Mouse (Mus musculus) ES-E14 (cell line): Measurements from ENCODE around the gene Nfib. TPM values are rescaled to one million over a fixed set of nuclear protein-coding genes. Genes with fewer than 3 reads are reported as not detected.

Experiments
- DNase-seq: peaks from one replicate; pipeline ENCODE4 v3.0.0-alpha.2; 2013; ENCODE audit warnings: low read depth, low spot score
- H3K27ac ChIP-seq: 2 replicates; pipeline ENCODE4 v1.5.1; 2012; ENCODE audit warnings: low read depth, mild to moderate bottlenecking, low read length, moderate library complexity, mixed read lengths; ENCODE audit not compliant: poor library complexity, insufficient read depth, severe bottlenecking
- H3K36me3 ChIP-seq: 2 replicates; pipeline ENCODE4 v1.6.1; 2012; ENCODE audit warnings: mild to moderate bottlenecking, low read length, moderate library complexity, mixed read lengths; ENCODE audit not compliant: control insufficient read depth, poor library complexity, insufficient read depth, severe bottlenecking
- H3K4me1 ChIP-seq, 2 experiments: fragments of 150-350 bp in 1 of 2; sonication (generic) in 1 of 2; 2 replicates each; pipeline ENCODE4 v1.6.1; 2012; ENCODE audit warnings: low read length in 2 of 2, mild to moderate bottlenecking in 1 of 2, mixed read lengths in 1 of 2; ENCODE audit not compliant: control insufficient read depth in 2 of 2, insufficient read depth in 2 of 2, poor library complexity in 1 of 2
- H3K4me3 ChIP-seq, 2 experiments: fragments of 150-350 bp in 1 of 2; sonication (generic) in 1 of 2; 2 replicates each; pipeline ENCODE4 v1.5.1; 2012; ENCODE audit warnings: low read length in 2 of 2, low read depth in 1 of 2, mild to moderate bottlenecking in 1 of 2, mixed read lengths in 1 of 2; ENCODE audit not compliant: insufficient read depth in 1 of 2, poor library complexity in 1 of 2, severe bottlenecking in 1 of 2
- H3K9ac ChIP-seq: 2 replicates; pipeline ENCODE4 v1.6.1; 2012; ENCODE audit warnings: low read depth, mild to moderate bottlenecking, low read length, mixed read lengths; ENCODE audit not compliant: poor library complexity, insufficient read depth, severe bottlenecking
- H3K9me3 ChIP-seq: fragments of 150-350 bp; sonication (generic); 2 replicates; pipeline ENCODE4 v1.6.1; 2012; ENCODE audit warnings: low read depth, mild to moderate bottlenecking, low read length; ENCODE audit not compliant: control insufficient read depth, insufficient read depth
- CHD2 ChIP-seq: IDR thresholded peaks from 2 replicates; pipeline ENCODE4 v1.6.1; 2014; ENCODE audit warnings: mild to moderate bottlenecking, low read depth, low read length, inconsistent platforms
- HCFC1 ChIP-seq: IDR thresholded peaks from 2 replicates; pipeline ENCODE4 v1.6.1; 2012; ENCODE audit warnings: low read length, inconsistent platforms, borderline replicate concordance; ENCODE audit not compliant: insufficient read depth
- MAFK ChIP-seq: IDR thresholded peaks from 2 replicates; pipeline ENCODE4 v1.6.1; 2014; ENCODE audit warnings: mild to moderate bottlenecking, low read depth, low read length, inconsistent platforms; ENCODE audit not compliant: insufficient read depth
- ZC3H11A ChIP-seq: IDR thresholded peaks from 2 replicates; pipeline ENCODE4 v1.6.1; 2012; ENCODE audit warnings: low read depth, mild to moderate bottlenecking, inconsistent platforms, low read length, borderline replicate concordance
- ZNF384 ChIP-seq: IDR thresholded peaks from 2 replicates; pipeline ENCODE4 v1.6.1; 2012; ENCODE audit warnings: low read depth, low read length, inconsistent platforms
- in situ Hi-C, 2 experiments: fragments of 600-800 bp; cut with MboI; formaldehyde crosslinking; loops; one replicate each; pipeline ENCODE4 v1.15.1; 2025; ENCODE audit warnings: low sequenced_read_pairs in 2 of 2, inconsistent platforms in 1 of 2; ENCODE audit not compliant: unreplicated experiment in 2 of 2
- total RNA-seq: library from RNA; depleted of rRNA; stranded (reverse); fragments of 300-350 nt; gene quantifications from 2 replicates; pipeline ENCODE4 v1.2.3, GENCODE M21; 2012

Nfib gene
- total RNA-seq, 1 experiment: 8.9 TPM

DNA sequence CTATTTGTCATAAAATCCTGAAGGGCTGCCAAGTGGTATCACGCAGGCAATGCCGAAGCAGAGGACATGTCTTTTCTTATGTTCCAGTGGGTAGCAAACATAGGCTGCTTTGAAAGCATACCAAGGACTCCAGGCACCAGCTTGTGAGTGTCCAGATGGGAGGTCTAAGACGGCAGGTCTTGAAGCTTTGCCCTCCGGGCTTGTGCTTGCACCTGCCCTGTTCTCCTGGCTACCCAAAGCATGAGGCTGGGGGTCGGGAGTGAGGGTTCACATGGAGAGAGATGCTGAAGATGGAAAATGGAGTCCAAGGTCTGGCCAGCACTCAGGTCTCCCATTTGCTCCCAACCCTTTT, 61.8 kb downstream of the Nfib start:
- Histone ChIP-seq H3K9ac (no peak overlapping the region), H3K9me3 (no peaks in the 10 kb centered on the region), H3K4me1 (no peaks in the 10 kb centered on the region), H3K4me3 (no peak overlapping the region), H3K27ac (no peak overlapping the region), H3K36me3 (no peaks in the 10 kb centered on the region)
- TF ChIP-seq ZC3H11A (no peak), ZNF384 (no peak), MAFK (no peak), CHD2 (no peak), HCFC1 (no peak)
- DNase-seq: no peak
- in situ Hi-C loops: loop anchor here (25.0 kb wide), 1 partner anchor 294 kb away; no protein-coding TSS in a partner anchor

DNA sequence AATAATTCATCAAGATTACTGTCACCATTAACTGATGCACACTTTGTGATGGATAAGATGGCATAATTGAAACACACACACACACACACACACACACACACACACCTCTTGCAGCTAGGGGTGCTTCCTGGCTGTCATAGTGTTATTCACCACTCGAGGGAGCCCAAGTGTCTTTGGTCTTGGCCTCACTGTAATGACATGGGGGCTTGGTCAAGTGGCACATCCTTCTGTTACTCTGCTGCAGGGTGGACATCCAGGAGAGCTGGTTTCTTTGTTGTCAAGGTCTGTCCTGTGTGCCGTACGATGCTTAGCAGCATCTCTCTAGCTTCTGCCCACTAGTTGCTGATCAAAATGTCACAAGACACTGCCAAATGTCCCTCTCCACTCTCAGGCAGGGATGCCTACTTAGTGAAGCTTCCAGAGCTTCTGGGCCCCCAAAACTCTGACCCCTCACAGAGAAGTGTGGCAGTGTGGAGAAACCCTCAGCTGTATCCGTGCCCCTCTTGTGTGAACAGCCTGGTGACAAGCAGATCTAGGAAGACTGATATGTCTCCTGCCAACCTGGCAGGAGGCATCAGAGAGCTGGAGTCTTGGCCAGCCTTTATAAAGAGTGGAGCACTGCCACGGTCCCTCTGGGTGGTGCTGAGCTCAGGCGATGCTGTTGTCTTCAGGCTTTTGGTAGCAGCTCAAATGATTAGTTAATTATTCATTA, 62.4 kb downstream of the Nfib start:
- DNase-seq: peak; percentile 25
- in situ Hi-C loops: loop anchor here (25.0 kb wide), 1 partner anchor 294 kb away; no protein-coding TSS in a partner anchor
- no peak overlapping the region for H3K27ac ChIP-seq
- no peak overlapping the region for H3K4me3 ChIP-seq
- H3K4me1 ChIP-seq: no peaks in the 10 kb centered on the region
- H3K9ac ChIP-seq: no peak overlapping the region
- no peaks in the 10 kb centered on the region for H3K36me3 ChIP-seq
- peak; percentile 63; the same call in 1 of the 2 replicates for TF ChIP-seq ZC3H11A
- no peak for TF ChIP-seq HCFC1
- H3K9me3 ChIP-seq: no peaks in the 10 kb centered on the region

DNA sequence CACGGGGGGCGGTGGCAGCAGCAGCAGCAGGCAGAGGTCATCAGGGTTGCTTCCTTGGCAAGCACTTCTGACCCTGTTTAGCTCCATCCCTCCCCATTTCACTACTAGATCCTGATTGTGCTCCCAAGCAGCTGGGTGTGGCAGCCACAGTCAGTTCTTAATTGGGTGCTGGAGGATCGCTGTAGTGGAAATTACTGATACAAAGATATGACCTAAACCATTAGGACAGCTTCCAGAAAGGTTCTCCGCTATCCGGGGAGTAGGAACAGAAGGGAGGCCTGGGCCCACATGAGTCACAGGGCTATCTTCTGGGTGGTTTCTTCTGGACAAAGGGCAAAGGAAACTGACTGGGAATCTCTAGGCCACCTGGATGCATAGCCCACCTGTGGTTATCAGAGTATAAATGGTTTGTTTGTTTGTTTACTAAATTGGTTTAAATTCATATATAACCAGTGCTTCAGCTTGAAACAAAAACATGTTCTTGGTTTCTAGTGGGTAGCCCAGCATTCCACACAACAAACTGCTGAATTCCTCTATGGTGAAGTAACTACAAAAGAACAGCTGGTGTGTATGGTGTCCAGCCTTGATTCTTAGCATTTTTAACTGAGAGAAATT, 64.4 kb downstream of the Nfib start:
- in situ Hi-C loops: loop anchor here (25.0 kb wide), 1 partner anchor 296 kb away; no protein-coding TSS in a partner anchor
- no peaks in the 10 kb centered on the region for H3K36me3 ChIP-seq
- H3K27ac ChIP-seq: no peak overlapping the region
- no peak for TF ChIP-seq ZC3H11A
- TF ChIP-seq MAFK: no peak
- no peak for TF ChIP-seq HCFC1
- no peak for TF ChIP-seq CHD2
- no peak for TF ChIP-seq ZNF384
- no peaks in the 10 kb centered on the region for H3K9me3 ChIP-seq
- no peak for DNase-seq
- H3K4me1 ChIP-seq: no peaks in the 10 kb centered on the region
- no peak overlapping the region for H3K9ac ChIP-seq
- no peak overlapping the region for H3K4me3 ChIP-seq

DNA sequence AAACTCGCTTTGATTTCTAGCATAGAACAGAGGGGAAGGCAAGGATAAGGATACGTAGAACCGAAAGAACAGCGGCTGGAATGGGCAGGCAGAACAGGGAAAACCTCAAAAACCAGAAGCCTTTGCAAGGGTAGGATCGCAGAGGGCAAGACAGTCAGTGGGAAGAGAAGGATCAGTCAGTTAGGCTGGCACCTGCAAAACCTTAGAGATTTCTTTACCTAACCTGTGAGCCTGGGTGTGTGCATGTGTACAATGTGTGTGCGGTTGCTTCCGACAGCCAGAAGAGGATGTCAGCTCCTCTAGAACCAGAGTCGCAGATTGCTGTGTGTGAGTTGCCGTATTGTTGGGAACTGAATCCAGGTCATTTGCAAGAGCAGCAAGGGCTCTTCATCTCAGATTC, 67.3 kb downstream of the Nfib start:
- TF ChIP-seq CHD2: no peak
- no peak for TF ChIP-seq ZC3H11A
- no peak for TF ChIP-seq MAFK
- TF ChIP-seq HCFC1: no peak
- TF ChIP-seq ZNF384: no peak
- no peak for DNase-seq
- H3K9ac ChIP-seq: no peak overlapping the region
- in situ Hi-C loops: loop anchor here (25.0 kb wide), 1 partner anchor 299 kb away; no protein-coding TSS in a partner anchor
- H3K27ac ChIP-seq: no peak overlapping the region
- H3K36me3 ChIP-seq: no peaks in the 10 kb centered on the region
- H3K9me3 ChIP-seq: no peaks in the 10 kb centered on the region
- no peak overlapping the region for H3K4me3 ChIP-seq
- H3K4me1 ChIP-seq: no peaks in the 10 kb centered on the region

DNA sequence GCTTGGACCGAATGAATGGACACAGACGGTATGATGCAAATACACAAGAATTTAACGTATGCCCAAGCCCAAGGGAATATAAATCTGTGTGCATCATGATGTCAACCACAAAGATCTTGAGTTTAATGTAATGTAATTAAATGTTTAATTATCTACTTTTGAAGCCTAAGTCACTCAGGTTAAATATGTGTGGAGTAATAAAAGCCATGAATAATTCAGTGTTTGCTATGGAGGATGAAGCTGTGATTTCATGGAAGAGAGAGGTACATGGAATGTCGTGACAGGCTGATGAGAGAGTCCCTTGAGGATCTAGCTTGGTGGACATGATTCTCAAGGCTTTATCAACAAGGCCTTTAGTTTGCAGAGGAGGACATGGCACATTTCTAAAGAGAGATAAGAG, 67.9 kb downstream of the Nfib start:
- no peaks in the 10 kb centered on the region for H3K4me1 ChIP-seq

More for the DNA sequence above, 67.9 kb downstream of the Nfib start:
- no peak for DNase-seq
- no peak overlapping the region for H3K9ac ChIP-seq
- H3K9me3 ChIP-seq: no peaks in the 10 kb centered on the region
- H3K4me3 ChIP-seq: no peak overlapping the region
- in situ Hi-C loops: loop anchor here (25.0 kb wide), 1 partner anchor 300 kb away; no protein-coding TSS in a partner anchor
- no peak overlapping the region for H3K27ac ChIP-seq
- H3K36me3 ChIP-seq: no peaks in the 10 kb centered on the region
- TF ChIP-seq CHD2 (no peak), ZC3H11A (no peak), HCFC1 (no peak), MAFK (no peak), ZNF384 (no peak)
